Mouse (Mus musculus) urinary bladder, postnatal 4 days (tissue): Measurements from ENCODE around the gene Uncx.
A peak's percentile ranks its signal among the peaks of the same experiment; 100 is the strongest.

Experiments
- DNase-seq, 2 experiments: peaks; one replicate each; pipeline ENCODE4 v3.0.0; 2021 to 2022; ENCODE audit warnings: low spot score in 2 of 2

Uncx gene

DNA sequence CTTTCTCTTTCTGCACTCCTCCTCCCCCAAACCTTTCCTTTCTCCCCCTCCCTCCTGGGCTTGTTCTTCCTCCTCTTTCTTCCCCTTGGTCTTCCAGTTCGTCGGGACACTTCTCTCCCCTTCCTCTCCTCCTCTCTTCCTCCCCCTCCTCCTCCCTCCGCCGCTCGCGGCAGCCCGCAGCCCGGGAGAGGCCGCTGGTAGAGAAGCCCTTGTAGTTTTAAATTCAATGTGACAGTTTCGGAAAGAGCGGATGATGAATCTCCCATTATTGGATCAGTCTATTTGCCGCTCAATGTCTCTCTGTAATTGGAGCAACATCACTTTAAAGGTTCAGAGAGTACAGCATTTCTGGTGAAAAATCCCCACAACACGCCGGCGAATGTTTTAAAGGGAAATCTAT, at the start of gene Uncx:
Uncx (plus strand) TSS at position 281 of the 400 bp plus-strand sequence.
- no peak for DNase-seq

DNA sequence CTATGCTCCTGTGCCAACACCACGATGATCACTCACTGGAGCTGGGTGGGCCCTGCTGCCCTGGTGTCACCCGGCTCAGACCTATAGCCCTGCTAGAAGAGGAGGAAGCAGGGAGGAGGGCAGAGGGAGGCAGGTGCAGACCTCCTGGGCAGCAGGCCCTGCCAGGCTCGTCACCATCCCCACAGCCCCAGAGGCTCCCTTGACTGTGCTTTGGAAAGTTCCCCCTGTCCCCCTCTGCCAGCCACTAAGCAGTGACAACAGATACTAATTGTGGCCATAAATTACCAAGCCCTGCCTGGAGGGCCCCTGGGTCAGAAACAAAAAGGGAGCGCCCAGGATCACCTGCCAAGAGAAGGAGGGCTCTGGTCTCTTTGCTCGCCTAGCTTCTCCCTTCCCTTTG, 49.6 kb upstream of the Uncx start:
- no peak for DNase-seq

DNA sequence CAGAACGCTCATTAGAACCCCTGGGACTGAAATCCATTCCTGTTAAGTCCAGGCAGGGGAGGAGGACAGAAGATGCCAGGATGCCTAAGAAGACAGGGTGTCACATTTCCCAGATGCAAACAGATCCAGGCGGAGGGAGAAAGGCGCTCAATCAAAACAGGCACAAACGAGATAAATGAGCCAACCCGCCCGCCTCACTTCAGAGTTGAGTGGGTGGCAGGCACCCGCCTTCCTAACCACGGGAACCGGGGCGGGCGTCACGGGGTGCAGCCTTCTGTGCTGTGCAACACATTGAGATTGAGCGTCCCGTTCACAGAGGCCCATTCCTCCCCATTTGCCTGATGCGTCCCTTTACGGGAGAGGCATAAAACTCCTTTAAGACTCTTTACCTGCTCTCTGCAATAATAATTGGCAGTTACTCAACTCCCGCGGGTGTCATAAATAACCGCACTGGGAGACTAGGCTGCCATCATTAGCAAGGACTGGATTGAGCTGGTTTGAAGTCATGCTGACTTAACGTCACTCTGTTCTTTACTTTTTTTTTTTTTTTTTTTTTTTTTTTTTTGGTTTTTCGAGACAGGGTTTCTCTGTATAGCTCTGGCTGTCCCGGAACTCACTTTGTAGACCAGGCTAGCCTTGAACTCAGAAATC, 48.1 kb upstream of the Uncx start:
- no peak for DNase-seq

DNA sequence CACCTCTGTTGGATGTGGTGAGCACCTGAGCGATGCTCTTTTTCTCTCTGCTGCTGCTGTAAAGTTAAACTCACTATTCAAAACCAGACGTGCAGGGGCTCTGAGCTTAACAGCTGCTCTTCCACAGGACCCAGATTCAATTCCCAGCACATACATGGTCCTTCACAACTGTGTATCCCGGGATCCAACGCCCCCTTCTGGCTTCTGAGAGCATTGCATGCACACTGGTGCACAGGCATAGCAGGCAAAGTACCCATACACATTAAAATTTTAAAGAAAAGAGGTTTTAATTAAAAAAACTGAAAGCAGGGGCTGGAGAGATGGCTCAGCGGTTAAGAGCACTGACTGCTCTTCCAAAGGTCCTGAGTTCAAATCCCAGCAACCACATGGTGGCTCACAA, 46.4 kb upstream of the Uncx start:
- DNase-seq: no peak

DNA sequence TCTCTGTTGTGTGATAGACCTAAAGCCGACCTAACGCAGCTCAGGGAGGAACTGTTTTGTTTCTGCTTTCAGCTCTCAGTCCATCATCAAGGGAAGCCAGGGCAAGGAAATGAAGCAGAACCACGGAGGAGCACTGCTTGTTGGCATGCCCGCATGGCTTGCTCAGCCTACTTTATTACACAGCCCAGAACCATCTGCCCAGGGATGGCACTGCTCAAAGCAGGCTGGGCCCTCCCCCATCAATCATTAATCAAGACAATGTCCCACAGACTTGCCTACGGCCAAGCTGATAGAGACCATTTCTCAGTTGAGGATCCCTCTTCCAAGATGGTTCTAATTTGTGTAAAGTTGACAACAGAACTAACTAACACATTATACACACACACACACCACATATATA, 44.5 kb upstream of the Uncx start:
- DNase-seq: no peak

DNA sequence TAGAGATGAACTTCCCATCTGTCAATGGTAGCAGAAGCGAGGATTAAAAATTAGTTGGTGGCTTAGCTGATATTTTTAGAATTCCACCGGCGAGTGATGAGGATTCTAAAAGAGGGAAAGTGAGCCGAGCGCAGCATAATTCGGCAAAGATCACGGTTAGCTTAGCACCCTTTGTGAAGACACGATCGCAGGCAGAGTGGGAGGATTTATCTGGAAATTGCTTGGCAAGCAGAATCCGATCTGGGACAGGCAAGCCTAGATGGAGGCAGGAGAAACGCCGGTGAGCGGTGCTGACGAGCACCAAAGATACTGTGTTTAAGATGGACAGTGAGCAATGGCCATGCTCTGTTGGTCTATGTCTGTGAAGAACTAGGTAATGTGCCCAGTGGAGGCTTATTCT, 41.0 kb upstream of the Uncx start:
- no peak for DNase-seq

DNA sequence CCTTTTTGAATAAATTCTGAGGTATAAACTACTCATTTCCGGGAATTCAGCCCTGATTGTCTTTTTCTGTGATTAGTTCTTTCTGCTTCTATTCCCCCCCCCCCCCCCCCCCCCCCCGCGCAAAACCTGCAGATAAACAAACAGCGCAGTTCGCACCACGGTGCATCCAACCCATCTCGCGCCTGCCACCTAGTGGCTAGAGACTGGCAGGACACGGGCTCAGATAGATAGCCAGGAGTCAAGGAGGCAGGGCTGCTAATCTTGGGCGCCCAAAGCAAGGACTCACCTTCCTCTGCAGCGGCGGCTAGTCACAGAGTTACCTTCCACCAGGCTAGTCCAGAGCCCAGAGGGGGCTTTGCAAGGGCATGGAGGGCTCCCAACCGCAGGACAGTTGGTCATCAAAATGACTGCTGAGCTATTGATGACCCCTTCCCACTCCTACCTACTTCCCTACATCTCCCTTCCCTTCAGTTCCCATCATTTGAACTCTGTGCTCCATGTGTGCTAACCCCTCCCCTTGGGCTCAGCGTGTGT, 38.2 kb upstream of the Uncx start:
- DNase-seq: peak; percentile 56 to 82

DNA sequence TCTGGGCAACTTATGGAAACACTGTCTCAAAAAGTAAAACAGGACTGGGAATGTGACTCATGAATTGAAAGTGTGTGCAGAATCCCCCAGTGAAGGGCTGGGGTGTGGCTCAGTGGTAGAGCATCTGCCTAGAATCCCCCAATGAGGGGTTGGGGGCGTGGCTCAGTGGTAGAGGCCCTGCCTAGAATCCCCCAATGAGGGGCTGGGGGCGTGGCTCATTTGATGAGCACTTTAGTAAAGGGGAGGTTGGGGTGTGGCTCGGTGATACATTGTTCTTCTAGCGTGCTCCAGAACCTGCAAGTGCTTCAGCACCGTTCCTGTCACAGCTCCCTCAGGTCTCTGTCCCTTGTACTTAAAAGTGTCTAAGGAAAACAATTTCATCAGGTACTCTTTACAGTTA, 37.1 kb upstream of the Uncx start:
- no peak for DNase-seq

DNA sequence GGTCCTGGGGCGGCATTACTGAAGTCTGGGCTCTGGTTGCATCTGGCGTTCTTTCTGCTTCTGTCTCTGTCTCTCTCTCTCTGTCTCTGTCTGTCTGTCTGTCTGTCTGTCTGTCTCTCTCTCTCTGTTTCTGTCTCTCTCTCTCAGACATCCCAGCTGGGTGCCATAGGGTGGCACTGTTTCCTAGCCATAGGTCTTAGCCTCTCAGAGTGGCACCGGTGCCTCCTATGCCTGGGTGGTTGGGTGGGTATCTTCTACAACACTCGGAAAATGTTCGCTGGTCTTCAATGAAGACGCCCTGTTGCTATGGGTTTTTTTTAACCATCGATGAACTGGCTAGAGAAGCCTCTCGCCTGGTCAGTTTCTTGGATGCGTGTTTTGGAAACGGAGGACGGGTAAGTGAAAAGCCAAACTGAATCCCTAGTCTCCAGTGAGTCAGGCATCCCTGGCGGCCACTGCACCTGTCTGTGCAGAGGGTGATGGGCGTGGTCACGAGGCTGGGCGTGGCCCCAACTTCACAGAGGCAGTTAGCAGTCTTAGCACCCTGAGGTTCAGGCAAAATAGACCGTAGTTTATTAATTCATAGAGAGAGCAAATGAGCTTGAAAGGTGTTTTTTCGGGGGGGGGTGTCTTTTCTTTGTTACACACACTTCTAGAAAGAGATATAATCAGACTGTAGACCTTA, 32.5 kb upstream of the Uncx start:
- DNase-seq: no peak

DNA sequence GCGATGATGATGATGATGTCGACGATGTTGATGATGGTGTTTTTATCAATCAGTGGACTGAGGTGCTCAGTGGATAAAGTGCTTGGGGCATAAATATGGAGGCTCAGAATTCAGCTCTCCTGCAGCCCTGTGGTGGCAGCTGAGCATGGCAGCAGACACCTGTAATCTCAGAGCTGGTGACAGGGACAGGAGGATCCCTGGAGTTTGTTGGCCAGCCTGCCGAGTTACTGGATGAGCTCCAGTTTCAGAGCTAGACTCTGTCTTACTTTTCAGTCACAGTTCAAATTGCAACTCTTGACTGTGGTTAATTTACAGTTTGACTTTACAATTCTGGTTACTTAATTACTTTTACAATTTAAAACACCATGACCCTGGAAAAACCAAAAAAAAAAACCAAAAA, 31.1 kb upstream of the Uncx start:
- no peak for DNase-seq

DNA sequence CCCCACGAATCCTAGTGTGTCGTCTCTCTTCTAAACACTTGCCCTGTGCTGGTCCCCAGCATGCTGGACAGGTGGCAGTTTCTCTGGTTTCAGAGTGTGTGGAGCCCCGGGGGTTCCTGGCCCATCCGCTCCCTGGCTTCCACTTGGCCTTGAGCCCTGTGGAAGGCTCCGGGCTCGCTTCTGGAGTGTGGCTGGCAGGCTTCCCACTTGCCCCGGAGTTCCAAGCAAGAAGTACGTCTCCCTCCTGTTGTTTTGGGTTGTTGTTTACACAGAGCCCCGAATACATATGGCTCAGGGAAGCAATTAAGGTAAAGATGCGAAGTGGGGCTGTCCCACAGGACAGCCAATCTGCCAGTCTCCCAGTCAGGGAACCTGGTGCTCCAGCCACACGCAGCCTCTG, 27.0 kb upstream of the Uncx start:
- DNase-seq: no peak

DNA sequence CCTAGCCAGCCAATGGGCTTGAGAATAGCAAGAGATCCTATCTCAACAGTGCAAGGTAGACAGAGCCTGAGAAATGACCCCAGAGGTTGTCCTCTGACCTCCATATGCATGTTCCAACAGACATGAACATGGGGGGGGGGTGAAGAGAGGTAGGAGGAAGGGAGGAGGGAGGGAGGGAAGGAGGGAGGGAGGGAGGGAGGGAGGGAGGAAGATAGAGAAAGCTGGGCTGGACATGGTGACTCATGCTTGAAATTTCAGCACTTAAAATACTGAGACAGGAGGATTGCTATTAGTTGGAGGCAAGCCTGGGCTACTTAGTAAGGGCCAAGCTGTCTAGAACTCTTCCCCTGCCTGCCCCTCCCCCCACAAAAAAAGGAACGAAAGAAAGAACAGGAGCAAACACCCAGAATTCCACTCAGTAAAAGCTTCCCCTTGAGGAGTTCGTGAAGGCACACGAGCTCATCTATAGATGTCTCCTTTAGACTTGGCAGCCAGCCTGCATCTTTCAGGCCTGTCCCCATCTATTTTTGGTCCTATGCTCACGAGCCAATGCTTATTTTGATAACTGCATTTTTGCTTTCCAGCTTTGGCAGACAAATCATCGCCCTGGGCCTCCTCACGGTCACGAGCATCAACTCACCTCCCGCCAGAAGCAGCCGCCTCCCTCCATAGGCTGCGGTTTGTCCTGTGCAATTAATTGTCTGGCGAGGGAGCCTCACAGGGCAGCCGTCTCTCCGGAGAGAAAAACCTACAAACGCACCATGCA, 23.0 kb upstream of the Uncx start:
- DNase-seq: no peak

DNA sequence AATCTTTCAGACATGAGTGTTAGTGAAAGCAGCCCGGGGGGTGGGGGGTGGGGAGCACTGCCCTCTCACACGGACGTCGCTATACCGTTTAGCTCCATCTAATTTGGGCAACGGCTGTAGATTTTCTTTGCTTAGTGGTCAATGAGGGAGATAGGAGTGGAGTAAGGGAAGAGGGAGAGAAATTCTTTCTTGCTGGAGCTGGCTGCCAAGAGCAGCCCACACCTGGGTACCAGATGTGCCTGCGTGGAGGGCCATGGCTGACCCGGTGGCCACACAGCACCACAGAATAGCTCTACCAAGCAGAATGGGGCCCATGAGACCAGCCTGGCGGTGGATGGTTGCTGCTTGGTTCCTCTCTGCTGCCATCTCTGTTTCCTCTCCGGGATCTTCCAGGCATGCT, 21.3 kb upstream of the Uncx start:
- no peak for DNase-seq

DNA sequence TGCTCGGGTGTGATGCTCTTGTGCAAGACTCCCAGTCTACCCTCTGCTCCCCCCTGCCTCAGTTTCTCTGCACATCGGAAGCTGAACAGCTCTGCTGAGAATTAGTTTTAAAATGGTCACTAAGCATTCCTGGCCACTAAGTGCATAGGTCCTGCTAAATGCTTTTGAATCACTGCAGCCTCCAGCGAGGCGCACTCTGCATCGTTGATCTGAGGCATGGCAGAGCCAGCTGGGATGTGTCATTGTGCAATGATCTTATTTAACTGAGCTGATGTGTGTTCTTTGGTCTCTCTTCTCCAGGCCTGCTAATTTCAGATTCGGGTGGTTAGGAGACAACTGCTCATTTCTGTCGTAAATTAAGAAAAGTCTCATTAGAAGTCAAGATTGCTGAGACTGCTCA, 14.4 kb upstream of the Uncx start:
- no peak for DNase-seq

DNA sequence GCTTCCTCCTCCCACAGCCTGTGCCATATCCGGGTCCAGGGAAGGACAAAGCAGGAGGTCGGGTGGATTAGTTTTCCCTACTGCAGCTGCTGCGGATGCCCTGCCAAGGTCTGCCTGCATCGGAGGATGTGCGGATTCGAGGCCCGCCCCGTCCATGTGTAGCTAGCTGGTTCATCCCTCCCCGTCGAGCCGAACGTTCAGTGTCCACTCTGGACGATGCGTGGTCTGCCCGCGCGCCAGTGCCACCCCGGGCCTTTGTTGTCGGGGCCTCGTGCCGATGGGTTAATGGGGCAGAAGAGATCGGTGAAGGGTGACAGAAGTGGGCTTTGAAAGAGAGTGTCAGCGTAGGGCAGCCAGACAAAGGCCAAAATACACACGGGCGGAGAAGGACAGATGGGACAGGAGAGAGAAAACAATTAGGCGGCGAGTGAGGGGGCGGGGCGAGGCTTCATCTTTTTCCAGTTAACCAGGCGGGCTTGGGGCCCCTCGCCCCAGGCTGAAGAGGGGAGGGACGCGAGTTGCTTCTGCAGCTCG, 7.8 kb upstream of the Uncx start:
- no peak for DNase-seq

DNA sequence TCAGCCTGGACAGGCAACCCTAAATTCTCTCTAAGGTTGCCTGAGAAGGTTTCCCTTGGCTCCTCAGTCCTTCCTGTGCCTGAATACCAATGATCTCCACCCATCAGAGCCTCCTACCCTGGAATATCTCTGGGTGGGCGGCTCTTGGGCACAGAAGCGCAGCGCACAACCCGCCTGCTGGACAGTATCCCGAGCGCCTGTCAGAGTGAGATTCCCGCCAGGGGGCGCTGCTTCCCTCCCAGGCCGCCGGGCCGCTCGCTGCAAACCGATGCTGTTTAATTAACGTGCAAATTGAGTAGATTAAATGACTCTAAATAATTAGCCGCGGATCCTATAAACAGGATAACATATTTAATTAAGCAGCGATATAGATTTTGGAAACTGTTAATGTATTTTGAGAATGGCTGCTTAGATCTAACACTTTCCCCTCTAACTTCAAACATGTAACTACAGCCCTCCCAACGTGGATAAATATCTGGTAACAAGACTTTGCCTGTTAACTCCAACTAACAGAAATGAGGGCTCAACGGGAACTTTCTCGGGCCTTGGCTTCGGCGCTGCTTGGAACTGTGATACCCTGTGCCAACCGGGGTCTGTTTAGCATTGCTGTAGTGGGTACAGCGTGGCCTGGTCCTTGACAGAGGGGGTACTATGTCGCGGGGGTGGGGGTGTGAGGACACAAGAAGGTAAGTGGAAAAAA, 6.9 kb upstream of the Uncx start:
- DNase-seq: peak; percentile 59 to 84

DNA sequence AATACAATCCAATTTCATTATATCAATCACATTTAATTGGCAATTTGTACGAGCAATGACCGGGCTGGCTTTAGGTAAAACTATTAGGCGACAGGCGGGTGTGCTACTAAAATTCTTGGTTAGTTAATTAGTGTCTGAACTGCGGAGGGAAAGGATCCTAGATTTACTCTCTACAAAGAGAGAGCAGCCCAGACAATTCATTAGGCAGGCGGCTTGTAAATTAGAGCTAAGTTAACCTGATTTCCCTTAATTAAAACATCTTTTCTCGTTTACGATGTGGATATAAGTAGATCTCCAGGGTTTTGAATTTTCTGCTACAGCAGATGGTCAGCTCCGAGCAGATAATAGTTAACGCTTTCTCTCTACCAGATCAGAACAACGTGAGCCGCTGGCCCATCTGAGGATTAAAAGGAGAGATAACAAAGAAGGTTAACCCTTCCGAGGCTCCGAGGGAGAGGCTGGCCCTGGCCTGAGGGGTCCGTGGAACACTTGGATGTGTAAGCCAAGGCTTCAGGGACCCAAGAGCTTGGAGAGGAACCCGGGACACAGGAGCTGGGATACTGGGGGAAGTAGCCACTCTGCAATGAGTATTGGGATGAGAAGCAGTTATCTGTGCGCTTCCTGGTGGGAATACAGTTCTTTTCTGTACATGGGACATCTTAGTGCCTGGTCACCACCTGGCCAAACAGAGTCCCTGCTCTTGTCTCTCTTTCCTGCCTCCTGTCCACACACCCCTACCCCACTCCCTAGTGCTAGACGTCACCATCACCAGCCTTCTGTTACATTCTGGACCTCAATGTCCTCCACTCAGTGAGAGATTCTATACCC, 6.2 kb upstream of the Uncx start:
- no peak for DNase-seq

DNA sequence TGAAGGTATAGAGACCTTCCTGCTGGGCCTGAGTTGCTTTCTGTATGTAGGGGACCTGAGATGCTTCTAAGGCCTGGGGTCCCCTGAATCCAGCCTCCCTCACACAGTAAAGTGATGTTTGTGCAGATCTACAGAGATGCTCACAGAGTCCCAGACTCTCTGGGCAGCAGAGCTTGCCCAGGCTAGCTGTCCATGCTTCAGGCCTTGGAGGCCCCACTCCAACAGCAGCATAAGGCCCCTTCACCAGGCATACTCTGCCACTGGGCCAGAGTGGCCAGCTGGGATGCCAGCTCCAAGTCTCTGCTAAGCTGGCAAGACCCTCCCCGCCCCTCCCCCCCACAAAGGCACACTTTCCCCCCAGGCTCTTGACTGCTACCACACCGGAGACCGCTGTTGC, 5.6 kb upstream of the Uncx start:
- DNase-seq: no peak

DNA sequence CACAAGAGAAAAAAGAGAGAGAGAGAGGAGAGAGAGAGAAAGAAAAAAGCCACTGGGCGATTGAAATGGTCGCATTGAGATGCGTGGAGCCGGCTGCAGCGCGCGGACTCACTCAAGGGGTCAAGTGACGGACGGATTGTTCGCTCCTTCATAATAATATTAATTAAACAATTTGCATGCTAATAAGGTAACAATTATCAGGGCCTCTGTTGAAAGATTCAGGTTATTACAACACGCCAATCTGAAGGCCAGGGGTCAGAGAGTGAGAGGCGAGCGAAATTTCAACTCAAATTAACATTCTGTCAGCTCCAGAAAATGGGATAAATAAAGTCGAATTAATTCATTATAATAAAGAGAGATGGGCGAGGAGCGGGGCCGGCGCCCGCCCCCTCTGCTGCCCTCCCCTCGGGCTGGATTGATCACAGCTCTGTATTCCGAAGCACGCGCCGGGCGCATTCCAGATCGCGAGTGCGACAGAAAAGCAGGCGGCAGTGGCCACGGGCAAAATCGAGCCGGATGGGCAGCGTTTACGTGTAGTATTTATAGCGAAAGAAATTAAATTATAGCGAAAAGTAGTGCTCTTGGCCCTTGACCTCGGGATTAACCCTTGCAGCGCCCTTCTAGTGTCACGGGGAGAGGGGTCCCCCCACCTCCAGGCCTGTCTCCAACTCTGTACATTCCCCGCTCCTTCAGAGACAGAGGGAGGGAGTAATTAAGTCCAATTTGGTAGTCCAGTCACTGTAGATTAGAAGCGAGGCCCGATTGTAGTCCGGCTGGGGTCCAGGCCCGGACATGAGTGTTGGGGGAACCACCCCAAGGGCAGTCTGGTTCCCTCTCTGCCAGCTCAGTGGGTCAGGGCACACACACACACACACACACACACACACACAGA, 1.9 kb upstream of the Uncx start:
- no peak for DNase-seq

DNA sequence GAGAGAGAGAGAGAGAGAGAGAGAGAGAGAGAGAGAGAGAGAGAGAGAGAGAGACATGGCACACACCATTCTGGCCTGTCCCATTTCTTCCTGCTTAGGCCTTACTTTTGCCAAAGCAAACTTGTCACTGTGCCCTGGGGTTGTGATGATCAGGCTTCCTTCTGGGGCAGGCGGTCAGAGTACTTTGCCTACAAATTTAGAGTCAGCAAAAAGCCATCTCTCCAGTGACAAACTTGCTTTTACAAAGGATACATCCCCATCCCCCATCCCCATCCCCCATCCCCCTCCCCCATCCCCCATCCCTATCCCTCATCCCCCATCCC, 1.3 kb upstream of the Uncx start:
- DNase-seq: no peak
